Mouse (Mus musculus) limb, embryonic 13.5 days (tissue): ENCODE results near the gene Caap1. TPM values are rescaled to one million over a fixed set of nuclear protein-coding genes. Genes with fewer than 3 reads are reported as not detected.

ENCODE experiments used
- ATAC-seq: fragments of 200-750 bp; cut with Nextera tagmentation; 2 replicates; pipeline ENCODE4 v1.8.0; 2017; ENCODE audit warnings: low read depth, moderate number of reproducible peaks, moderate TSS enrichment; ENCODE audit not compliant: low FRiP score
- H3K27ac ChIP-seq: fragments of 300-500 bp; sonication (generic); 2 replicates; pipeline ENCODE4 v1.5.1; 2015; ENCODE audit warnings: inconsistent platforms, mild to moderate bottlenecking, moderate library complexity
- H3K27me3 ChIP-seq: fragments of 300-500 bp; sonication (generic); 2 replicates; pipeline ENCODE4 v1.6.1; 2015; ENCODE audit warnings: mild to moderate bottlenecking, inconsistent platforms
- H3K36me3 ChIP-seq: fragments of 300-500 bp; sonication (generic); 2 replicates; pipeline ENCODE4 v1.6.1; 2015; ENCODE audit warnings: inconsistent platforms, mild to moderate bottlenecking, moderate library complexity
- H3K4me1 ChIP-seq: fragments of 300-500 bp; sonication (generic); 2 replicates; pipeline ENCODE4 v1.6.1; 2015; ENCODE audit warnings: inconsistent platforms
- H3K4me2 ChIP-seq: fragments of 300-500 bp; sonication (generic); replicated peaks from 2 replicates; pipeline ENCODE4 v1.6.1; 2015; ENCODE audit warnings: inconsistent platforms, mild to moderate bottlenecking, moderate library complexity
- H3K4me3 ChIP-seq: fragments of 300-500 bp; sonication (generic); 2 replicates; pipeline ENCODE4 v1.5.1; 2015; ENCODE audit warnings: moderate library complexity, mild to moderate bottlenecking, inconsistent platforms
- H3K9ac ChIP-seq: fragments of 300-500 bp; sonication (generic); 2 replicates; pipeline ENCODE4 v1.6.1; 2015; ENCODE audit warnings: mild to moderate bottlenecking, inconsistent platforms
- H3K9me3 ChIP-seq: fragments of 300-500 bp; sonication (generic); 2 replicates; pipeline ENCODE4 v1.6.1; 2016; ENCODE audit warnings: inconsistent platforms
- WGBS: fragments of 180-500 bp; shearing (Covaris S2); methylation state at CpG from one replicate; pipeline ENCODE4 v1.1.7; 2015; 5-methylcytosine and 5-hydroxymethylcytosine counted together
- polyA plus RNA-seq: library from polyadenylated mRNA; unstranded; fragments of >200 nt; fragmentation: Nextera tagmentation; extraction: Ambion mirVana; gene quantifications from 2 replicates; pipeline ENCODE4 v1.2.1, GENCODE M21; 2015

Caap1 gene
- polyA plus RNA-seq, 1 experiment from 2014 or later: 20.9 TPM

DNA sequence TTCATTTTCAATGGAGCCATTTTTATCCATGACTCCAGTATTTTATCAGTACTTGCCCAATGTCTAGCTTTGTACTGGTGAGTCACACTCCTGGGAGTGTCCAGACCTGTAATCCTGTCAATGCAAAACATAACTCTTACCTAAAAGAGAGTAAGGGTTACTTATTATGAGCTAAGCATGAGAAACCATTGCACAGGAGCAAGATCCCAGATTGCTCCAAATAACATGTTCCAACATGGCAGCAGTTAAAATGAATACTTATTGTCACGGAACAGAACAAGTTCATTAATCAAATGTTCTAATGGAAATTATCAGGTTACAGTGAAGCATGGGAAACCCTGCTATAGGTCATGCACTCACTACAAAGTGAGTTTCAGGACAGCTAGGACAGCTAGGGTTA lies 3.7 kb upstream of the Caap1 start:
- Histone ChIP-seq H3K36me3 (no peaks in the 10 kb centered on the region), H3K9me3 (no peaks in the 10 kb centered on the region), H3K4me1 (peaks cover 4% of the 10 kb centered on the region; the same call in 1 of the 2 replicates), H3K27ac (no peak overlapping the region), H3K4me2 (no peak overlapping the region), H3K4me3 (no peak overlapping the region), H3K9ac (no peak overlapping the region), H3K27me3 (no peaks in the 10 kb centered on the region)
- ATAC-seq: no peak
- WGBS: 76% methylated on average over 1 of the region's 1 CpGs

DNA sequence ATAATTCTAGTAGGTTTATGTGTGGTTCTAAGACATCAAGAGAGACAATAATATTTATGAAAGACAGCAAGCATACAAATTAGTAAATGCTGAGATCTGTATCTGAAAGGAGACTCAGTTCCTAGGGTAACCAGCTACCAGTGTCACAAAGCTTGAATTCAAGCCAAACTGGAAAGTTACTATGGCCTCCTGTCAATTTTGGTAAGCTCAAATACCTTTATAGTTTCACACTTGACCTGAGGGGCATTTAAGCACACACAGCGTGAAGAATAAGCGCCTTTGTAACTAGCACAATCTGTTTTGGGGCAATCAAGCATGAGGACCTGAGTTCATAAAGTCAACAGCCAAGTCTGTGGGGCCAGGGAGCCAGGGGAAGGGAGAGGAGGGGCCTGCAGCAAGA lies 2.7 kb upstream of the Caap1 start:
- WGBS: 53% methylated on average over 2 of the region's 2 CpGs
- no peak for ATAC-seq
- H3K36me3 ChIP-seq: no peaks in the 10 kb centered on the region
- H3K9ac ChIP-seq: no peak overlapping the region
- peaks cover 9% of the 10 kb centered on the region; the same call in 1 of the 2 replicates for H3K4me1 ChIP-seq
- no peak overlapping the region for H3K27ac ChIP-seq
- no peak overlapping the region for H3K4me3 ChIP-seq
- H3K27me3 ChIP-seq: no peaks in the 10 kb centered on the region
- H3K9me3 ChIP-seq: no peaks in the 10 kb centered on the region
- H3K4me2 ChIP-seq: no peak overlapping the region

GRCm38 (mm10) chr4:94557145-94557544 lies 549 bp upstream of the Caap1 start:
- peak overlapping the region; percentile 95; the same call in 1 of the 2 replicates for H3K4me3 ChIP-seq
- 73% methylated on average over 7 of the region's 7 CpGs for WGBS
- ATAC-seq: 0 out of 2 replicates have a peak, but pooled peaks have one; percentile 26
- H3K4me1 ChIP-seq: peaks cover 9% of the 10 kb centered on the region; the same call in 1 of the 2 replicates
- no peaks in the 10 kb centered on the region for H3K9me3 ChIP-seq
- peak overlapping the region; percentile 32; the same call in 1 of the 2 replicates for H3K4me2 ChIP-seq
- H3K27me3 ChIP-seq: no peaks in the 10 kb centered on the region
- H3K9ac ChIP-seq: no peak overlapping the region
- H3K36me3 ChIP-seq: no peaks in the 10 kb centered on the region
- peak overlapping the region; percentile 1; the same call in 1 of the 2 replicates for H3K27ac ChIP-seq

DNA sequence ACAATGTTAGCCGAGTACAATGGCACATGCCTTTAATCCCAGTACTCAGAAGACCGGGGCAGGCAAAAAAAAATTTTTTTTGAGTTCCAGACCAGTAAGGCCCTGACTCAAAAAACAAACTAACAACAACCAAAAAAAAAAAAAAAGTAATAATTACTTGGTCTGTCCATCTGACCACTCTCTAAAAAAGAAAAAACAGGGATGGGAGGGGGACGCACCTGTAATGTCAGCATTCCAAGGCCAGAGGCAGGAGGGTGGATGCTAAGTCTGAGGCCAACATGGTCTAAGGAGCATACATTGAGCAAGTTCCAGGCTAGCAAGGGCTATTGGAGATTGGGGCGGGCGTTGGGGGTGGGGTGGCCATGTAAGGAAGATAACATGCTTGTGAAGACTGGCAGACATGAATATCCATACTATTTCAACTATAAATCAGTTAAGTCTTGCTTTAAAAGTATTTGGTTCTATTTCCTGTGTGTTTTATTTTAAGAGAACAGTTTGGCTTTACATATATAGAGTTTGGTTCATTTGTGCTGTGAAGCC lies 1.6 kb downstream of the Caap1 start:
- no peaks in the 10 kb centered on the region for H3K9me3 ChIP-seq
- no peak overlapping the region for H3K9ac ChIP-seq
- no peak overlapping the region for H3K27ac ChIP-seq
- H3K4me3 ChIP-seq: no peak overlapping the region
- H3K4me2 ChIP-seq: peak overlapping the region; percentile 70
- no peaks in the 10 kb centered on the region for H3K27me3 ChIP-seq
- H3K4me1 ChIP-seq: peaks cover 9% of the 10 kb centered on the region; the same call in 1 of the 2 replicates
- ATAC-seq: no peak
- 89% methylated on average over 5 of the region's 5 CpGs for WGBS
- no peaks in the 10 kb centered on the region for H3K36me3 ChIP-seq

- no peaks in the 10 kb centered on the region for H3K9me3 ChIP-seq
- H3K27ac ChIP-seq: no peak overlapping the region
- no peak overlapping the region for H3K4me3 ChIP-seq
- H3K4me1 ChIP-seq: no peaks in the 10 kb centered on the region
- peaks cover 46% of the 10 kb centered on the region for H3K36me3 ChIP-seq
- no peak overlapping the region for H3K4me2 ChIP-seq
- 92% methylated on average over 7 of the region's 7 CpGs for WGBS
- no peak for ATAC-seq
- no peak overlapping the region for H3K9ac ChIP-seq
- no peaks in the 10 kb centered on the region for H3K27me3 ChIP-seq
Measured at GRCm38 (mm10) chr4:94544321-94544720, 12.3 kb downstream of the Caap1 start.

DNA sequence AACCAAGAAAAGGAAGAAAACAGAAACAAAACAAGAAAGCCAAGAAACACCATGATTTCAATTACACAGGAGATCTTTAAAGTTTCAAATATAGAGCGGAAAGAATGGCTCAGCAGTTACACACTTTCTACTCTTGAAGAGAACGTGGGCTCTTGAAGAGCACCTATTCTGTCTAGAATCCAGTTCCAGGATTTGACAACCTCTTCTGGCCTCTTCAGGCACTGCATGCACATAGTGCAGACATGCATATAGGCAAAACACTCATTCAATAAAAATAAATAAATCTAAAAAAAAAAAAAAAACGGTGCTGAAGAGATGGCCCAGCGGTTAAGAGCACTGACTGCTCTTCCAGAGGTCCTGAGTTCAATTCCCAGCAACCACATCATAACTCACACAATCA lies 13.6 kb downstream of the Caap1 start:
- H3K4me1 ChIP-seq: no peaks in the 10 kb centered on the region
- H3K4me3 ChIP-seq: no peak overlapping the region
- no peak overlapping the region for H3K27ac ChIP-seq
- H3K4me2 ChIP-seq: no peak overlapping the region
- no peaks in the 10 kb centered on the region for H3K9me3 ChIP-seq
- no peak for ATAC-seq
- no peak overlapping the region for H3K9ac ChIP-seq
- no peaks in the 10 kb centered on the region for H3K27me3 ChIP-seq
- 92% methylated on average over 4 of the region's 4 CpGs for WGBS
- peaks cover 54% of the 10 kb centered on the region for H3K36me3 ChIP-seq

DNA sequence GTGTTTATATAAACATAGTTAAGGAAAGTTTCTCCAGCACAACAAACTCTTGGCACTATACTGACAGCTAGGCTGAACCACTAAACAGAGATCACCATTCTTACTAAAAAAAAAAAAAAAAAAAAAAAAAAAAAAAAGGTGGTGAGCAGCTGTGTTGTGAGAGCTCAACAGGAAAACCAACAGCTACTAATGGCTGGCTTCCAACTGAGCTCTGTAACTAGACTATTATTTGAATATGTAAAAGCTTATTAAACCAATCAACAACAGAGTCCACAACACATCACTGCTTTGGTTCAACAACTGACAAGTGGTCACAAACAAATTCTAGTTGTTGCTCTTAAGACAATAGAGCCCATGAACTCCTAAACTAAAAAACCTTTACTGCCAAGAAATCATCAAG lies 23.4 kb downstream of the Caap1 start:
- no peaks in the 10 kb centered on the region for H3K9me3 ChIP-seq
- no peak overlapping the region for H3K4me2 ChIP-seq
- no peak overlapping the region for H3K27ac ChIP-seq
- H3K27me3 ChIP-seq: no peaks in the 10 kb centered on the region
- peaks cover 20% of the 10 kb centered on the region; the same call in 1 of the 2 replicates for H3K36me3 ChIP-seq
- no peak overlapping the region for H3K4me3 ChIP-seq
- no peak for ATAC-seq
- H3K4me1 ChIP-seq: no peaks in the 10 kb centered on the region
- H3K9ac ChIP-seq: no peak overlapping the region

GRCm38 (mm10) chr4:94529448-94529847 lies 27.1 kb downstream of the Caap1 start:
- H3K9me3 ChIP-seq: no peaks in the 10 kb centered on the region
- no peak overlapping the region for H3K4me2 ChIP-seq
- 92% methylated on average over 1 of the region's 1 CpGs for WGBS
- H3K27me3 ChIP-seq: no peaks in the 10 kb centered on the region
- H3K27ac ChIP-seq: no peak overlapping the region
- no peaks in the 10 kb centered on the region for H3K4me1 ChIP-seq
- no peak overlapping the region for H3K9ac ChIP-seq
- H3K4me3 ChIP-seq: no peak overlapping the region
- no peak for ATAC-seq
- H3K36me3 ChIP-seq: peaks cover 1% of the 10 kb centered on the region; the same call in 1 of the 2 replicates

- no peak for ATAC-seq
- H3K36me3 ChIP-seq: no peaks in the 10 kb centered on the region
- no peaks in the 10 kb centered on the region for H3K9me3 ChIP-seq
- no peak overlapping the region for H3K9ac ChIP-seq
- no peaks in the 10 kb centered on the region for H3K27me3 ChIP-seq
- H3K4me2 ChIP-seq: no peak overlapping the region
- no peak overlapping the region for H3K4me3 ChIP-seq
- no peaks in the 10 kb centered on the region for H3K4me1 ChIP-seq
- no peak overlapping the region for H3K27ac ChIP-seq
Measured at GRCm38 (mm10) chr4:94523321-94523720, 33.3 kb downstream of the Caap1 start.

DNA sequence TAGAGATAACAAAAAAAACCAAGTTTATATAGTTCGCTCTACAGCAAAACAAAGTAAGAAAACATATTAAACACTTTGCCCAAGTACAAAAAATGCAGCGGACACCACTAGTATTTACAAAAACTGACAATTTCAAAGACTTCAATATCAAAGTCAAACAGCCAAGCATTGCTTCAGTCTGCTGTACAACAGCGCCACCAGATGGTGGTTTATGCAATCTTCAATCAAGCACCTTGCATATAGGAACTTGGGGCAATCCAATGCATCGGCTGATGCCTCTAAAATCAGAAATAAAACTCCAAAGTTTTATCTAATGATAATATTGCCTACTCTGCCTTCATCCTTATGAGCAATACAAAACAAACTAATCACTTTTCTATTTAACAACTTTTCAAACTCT lies 39.0 kb downstream of the Caap1 start:
- Histone ChIP-seq H3K4me3 (no peak overlapping the region), H3K9ac (no peak overlapping the region), H3K4me1 (no peaks in the 10 kb centered on the region), H3K9me3 (no peaks in the 10 kb centered on the region), H3K27me3 (no peaks in the 10 kb centered on the region), H3K27ac (no peak overlapping the region), H3K4me2 (no peak overlapping the region), H3K36me3 (peaks cover 8% of the 10 kb centered on the region)
- ATAC-seq: no peak
- WGBS: 65% methylated on average over 4 of the region's 4 CpGs

- H3K4me1 ChIP-seq: no peaks in the 10 kb centered on the region
- H3K27me3 ChIP-seq: no peaks in the 10 kb centered on the region
Measured at GRCm38 (mm10) chr4:94515366-94515765, 41.2 kb downstream of the Caap1 start.

GRCm38 (mm10) chr4:94476749-94477399 lies 79.7 kb downstream of the Caap1 start:
- 85% methylated on average over 18 of the region's 18 CpGs for WGBS

More at GRCm38 (mm10) chr4:94515366-94515765, 41.2 kb downstream of the Caap1 start:
- H3K9ac ChIP-seq: no peak overlapping the region
- no peak for ATAC-seq
- H3K9me3 ChIP-seq: no peaks in the 10 kb centered on the region
- H3K27ac ChIP-seq: no peak overlapping the region
- peaks cover 22% of the 10 kb centered on the region for H3K36me3 ChIP-seq
- H3K4me2 ChIP-seq: no peak overlapping the region
- WGBS: 84% methylated on average over 3 of the region's 3 CpGs
- H3K4me3 ChIP-seq: no peak overlapping the region

GRCm38 (mm10) chr4:94473286-94473685 lies 83.3 kb downstream of the Caap1 start:
- Histone ChIP-seq H3K27me3 (no peaks in the 10 kb centered on the region), H3K4me2 (no peak overlapping the region), H3K27ac (no peak overlapping the region), H3K9ac (no peak overlapping the region), H3K36me3 (no peaks in the 10 kb centered on the region), H3K4me3 (no peak overlapping the region), H3K4me1 (no peaks in the 10 kb centered on the region), H3K9me3 (no peaks in the 10 kb centered on the region)
- no peak for ATAC-seq
- WGBS: 92% methylated on average over 1 of the region's 1 CpGs

More at GRCm38 (mm10) chr4:94476749-94477399, 79.7 kb downstream of the Caap1 start:
- Histone ChIP-seq H3K36me3 (no peaks in the 10 kb centered on the region), H3K27ac (no peak overlapping the region), H3K27me3 (no peaks in the 10 kb centered on the region), H3K4me2 (no peak overlapping the region), H3K4me1 (no peaks in the 10 kb centered on the region), H3K9me3 (no peaks in the 10 kb centered on the region), H3K9ac (no peak overlapping the region), H3K4me3 (no peak overlapping the region)
- ATAC-seq: no peak
